Mouse (Mus musculus) kidney, postnatal 0 days (tissue): ENCODE data around the gene Baz1b. TPM values are rescaled to one million over a fixed set of nuclear protein-coding genes. Genes with fewer than 3 reads are reported as not detected.
A peak's percentile ranks its signal among the peaks of the same experiment; 100 is the strongest.

ENCODE experiments used
- ATAC-seq: fragments of 200-750 bp; cut with Nextera tagmentation; replicated peaks from 2 replicates; pipeline ENCODE4 v1.8.0; 2017; ENCODE audit warnings: low read depth, moderate number of reproducible peaks, moderate TSS enrichment, moderate library complexity; ENCODE audit not compliant: low FRiP score
- DNase-seq: peaks from one replicate; pipeline ENCODE4 v3.0.0-alpha.2; 2016; ENCODE audit warnings: low spot score
- H3K27ac ChIP-seq: fragments of 300-500 bp; sonication (generic); 2 replicates; pipeline ENCODE4 v1.5.1; 2014; ENCODE audit warnings: mild to moderate bottlenecking
- H3K27me3 ChIP-seq: fragments of 300-500 bp; sonication (generic); 2 replicates; pipeline ENCODE4 v1.6.1; 2014; ENCODE audit warnings: low read length, mixed read lengths; ENCODE audit not compliant: insufficient read depth
- H3K36me3 ChIP-seq: fragments of 300-500 bp; sonication (generic); 2 replicates; pipeline ENCODE4 v1.6.1; 2014; ENCODE audit warnings: low read length, mixed read lengths; ENCODE audit not compliant: insufficient read depth
- H3K4me1 ChIP-seq: fragments of 300-500 bp; sonication (generic); replicated peaks from 2 replicates; pipeline ENCODE4 v1.6.1; 2014; ENCODE audit warnings: antibody characterized with exemption, low read length, mixed read lengths; ENCODE audit not compliant: insufficient read depth
- H3K4me2 ChIP-seq: fragments of 300-500 bp; sonication (generic); 2 replicates; pipeline ENCODE4 v1.6.1; 2014; ENCODE audit warnings: mild to moderate bottlenecking, low read length, moderate library complexity, mixed read lengths
- H3K4me3 ChIP-seq: fragments of 300-500 bp; sonication (generic); replicated peaks from 2 replicates; pipeline ENCODE4 v1.5.1; 2014; ENCODE audit warnings: low read depth, low read length
- H3K9ac ChIP-seq: fragments of 300-500 bp; sonication (generic); 2 replicates; pipeline ENCODE4 v1.6.1; 2014; ENCODE audit warnings: low read depth, low read length
- H3K9me3 ChIP-seq: fragments of 300-500 bp; sonication (generic); replicated peaks from 2 replicates; pipeline ENCODE4 v1.6.1; 2016; ENCODE audit warnings: low read length, inconsistent platforms, mixed read lengths
- CTCF ChIP-seq: IDR thresholded peaks from 2 replicates; pipeline ENCODE4 v1.5.1; 2016; ENCODE audit warnings: antibody characterized with exemption, low read depth, mild to moderate bottlenecking, moderate library complexity
- WGBS: fragments of 180-500 bp; shearing (Covaris S2); extraction: QIAGEN DNeasy Blood & Tissue Kit; methylation state at CpG from one replicate; pipeline ENCODE4 v1.1.7; 2014; 5-methylcytosine and 5-hydroxymethylcytosine counted together
- polyA plus RNA-seq: library from polyadenylated mRNA; unstranded; fragments of >200 nt; fragmentation: Nextera tagmentation; extraction: Ambion mirVana; gene quantifications from 2 replicates; pipeline ENCODE4 v1.2.1, GENCODE M21; 2015

Baz1b gene
- polyA plus RNA-seq, 1 experiment from 2014 or later = 22.6 TPM

- H3K4me3 ChIP-seq = no peak overlapping the region
- DNase-seq = peak; percentile 66
- no peak overlapping the region for H3K9ac ChIP-seq
- peak overlapping the region; percentile 51 for H3K27ac ChIP-seq
- peaks cover 41% of the 10 kb centered on the region for H3K36me3 ChIP-seq
- TF ChIP-seq CTCF = no peak; the same call in 1 of the 2 replicates
- no peaks in the 10 kb centered on the region for H3K4me1 ChIP-seq
- no peaks in the 10 kb centered on the region for H3K27me3 ChIP-seq
- ATAC-seq = no peak
- 57% methylated on average over 8 of the region's 8 CpGs for WGBS
- H3K4me2 ChIP-seq = no peak overlapping the region
- no peaks in the 10 kb centered on the region for H3K9me3 ChIP-seq
Measured at GRCm38 (mm10) chr5:135183131-135183861, 3.8 kb upstream of the Baz1b start.

- Histone ChIP-seq H3K27ac (no peak overlapping the region), H3K4me2 (no peak overlapping the region), H3K4me3 (no peak overlapping the region), H3K36me3 (peaks cover 25% of the 10 kb centered on the region), H3K27me3 (no peaks in the 10 kb centered on the region), H3K9ac (no peak overlapping the region), H3K9me3 (no peaks in the 10 kb centered on the region), H3K4me1 (peaks cover 12% of the 10 kb centered on the region)
- WGBS = 97% methylated on average over 3 of the region's 3 CpGs
- ATAC-seq (no peak), DNase-seq (no peak)
- no peak for TF ChIP-seq CTCF
Measured at GRCm38 (mm10) chr5:135185016-135185415, 2.0 kb upstream of the Baz1b start.

- DNase-seq (no peak), ATAC-seq (no peak)
- Histone ChIP-seq H3K36me3 (peaks cover 19% of the 10 kb centered on the region), H3K9ac (no peak overlapping the region), H3K9me3 (no peaks in the 10 kb centered on the region), H3K4me3 (no peak overlapping the region), H3K4me1 (peaks cover 12% of the 10 kb centered on the region), H3K4me2 (no peak overlapping the region), H3K27ac (no peak overlapping the region), H3K27me3 (no peaks in the 10 kb centered on the region)
- WGBS = 41% methylated on average over 3 of the region's 3 CpGs
- TF ChIP-seq CTCF = peak; percentile 42; the same call in 1 of the 2 replicates
Measured at GRCm38 (mm10) chr5:135185596-135185995, 1.5 kb upstream of the Baz1b start.

GRCm38 (mm10) chr5:135186231-135186620 lies 838 bp upstream of the Baz1b start:
- peak overlapping the region; percentile 71 for H3K4me2 ChIP-seq
- H3K4me3 ChIP-seq = peak overlapping the region; percentile 99
- TF ChIP-seq CTCF = no peak
- WGBS = 23% methylated on average over 10 of the region's 10 CpGs
- DNase-seq (no peak), ATAC-seq (no peak; the same call in 1 of the 2 replicates)
- H3K9me3 ChIP-seq = no peaks in the 10 kb centered on the region
- H3K27me3 ChIP-seq = no peaks in the 10 kb centered on the region
- peak overlapping the region; percentile 89 for H3K9ac ChIP-seq
- H3K27ac ChIP-seq = peak overlapping the region; percentile 96
- peaks cover 13% of the 10 kb centered on the region for H3K36me3 ChIP-seq
- H3K4me1 ChIP-seq = peaks cover 12% of the 10 kb centered on the region

GRCm38 (mm10) chr5:135187349-135188213 lies 517 bp downstream of the Baz1b start:
- Histone ChIP-seq H3K4me3 (peak overlapping the region; percentile 99), H3K4me2 (peak overlapping the region; percentile 71), H3K27ac (peak overlapping the region; percentile 96), H3K4me1 (peaks cover 12% of the 10 kb centered on the region), H3K27me3 (no peaks in the 10 kb centered on the region), H3K9me3 (no peaks in the 10 kb centered on the region), H3K36me3 (peaks cover 2% of the 10 kb centered on the region; the same call in 1 of the 2 replicates), H3K9ac (peak overlapping the region; percentile 89)
- under 1% methylated on average over 77 of the region's 102 CpGs for WGBS
- DNase-seq = peak; percentile 34
- no peak for TF ChIP-seq CTCF
- peak; percentile 29 for ATAC-seq

GRCm38 (mm10) chr5:135188214-135188554 lies 1.1 kb downstream of the Baz1b start:
- H3K4me1 ChIP-seq = peaks cover 12% of the 10 kb centered on the region
- H3K4me2 ChIP-seq = peak overlapping the region; percentile 71
- peak overlapping the region; percentile 99 for H3K4me3 ChIP-seq
- H3K9me3 ChIP-seq = no peaks in the 10 kb centered on the region
- no peaks in the 10 kb centered on the region for H3K36me3 ChIP-seq
- DNase-seq (no peak), ATAC-seq (no peak)
- H3K9ac ChIP-seq = peak overlapping the region; percentile 89
- under 1% methylated on average over 8 of the region's 8 CpGs for WGBS
- TF ChIP-seq CTCF = no peak
- H3K27me3 ChIP-seq = no peaks in the 10 kb centered on the region
- H3K27ac ChIP-seq = peak overlapping the region; percentile 96; the same call in 1 of the 2 replicates
